Mouse (Mus musculus): Measurements from ENCODE around the gene Cd248. TPM values are rescaled to one million over a fixed set of nuclear protein-coding genes. Genes with fewer than 3 reads are reported as not detected.
A peak's percentile ranks its signal among the peaks of the same experiment; 100 is the strongest.

Cd248 gene
- total RNA-seq, 2 experiments from 2014 or later = 108 to 113 TPM

GRCm38 (mm10) chr19:5098363-5099143, 30.7 kb downstream of the Cd248 start, which contains the start of gene Cnih2:
Gene Cnih2 (minus strand): TSS chr19:5098521.
- peak in 1 of 2 experiments; percentile 64 for DNase-seq (ENCODE audit: low spot score in 2 of 2)

GRCm38 (mm10) chr19:5106074-5106473, 38.2 kb downstream of the Cd248 start:
- DNase-seq (ENCODE audit: low spot score in 2 of 2) = no peak

- DNase-seq (ENCODE audit: low spot score in 2 of 2) = peak; percentile 98
Measured at GRCm38 (mm10) chr19:5106731-5107191, 38.9 kb downstream of the Cd248 start, which contains the start of gene Rab1b. Gene Rab1b (minus strand): TSS chr19:5107072.

GRCm38 (mm10) chr19:5107556-5108270, 39.8 kb downstream of the Cd248 start:
- no peak for DNase-seq (ENCODE audit: low spot score in 2 of 2)

GRCm38 (mm10) chr19:5108271-5108575, 40.3 kb downstream of the Cd248 start:
- DNase-seq (ENCODE audit: low spot score in 2 of 2) = no peak

- no peak for DNase-seq (ENCODE audit: low spot score in 2 of 2)
Measured at GRCm38 (mm10) chr19:5108702-5109101, 40.8 kb downstream of the Cd248 start.

- no peak for DNase-seq (ENCODE audit: low spot score in 2 of 2)
Measured at GRCm38 (mm10) chr19:5109659-5110453, 42.0 kb downstream of the Cd248 start.

GRCm38 (mm10) chr19:5113783-5114182, 45.9 kb downstream of the Cd248 start:
- no peak for DNase-seq (ENCODE audit: low spot score in 2 of 2)

- DNase-seq (ENCODE audit: low spot score in 2 of 2) = peak; percentile 77 to 85
Measured at GRCm38 (mm10) chr19:5117494-5118383, 49.9 kb downstream of the Cd248 start.

GRCm38 (mm10) chr19:5118384-5118698, 50.5 kb downstream of the Cd248 start, which contains the start of gene Klc2:
Gene Klc2 (minus strand): TSS chr19:5118560.
- DNase-seq (ENCODE audit: low spot score in 2 of 2) = no peak

Other genes starting within 250 kb of the Cd248 start
- gene Ccs, start 228.7 kb upstream of the Cd248 start, total RNA-seq (2021) = 10 to 100 TPM; 40.7 to 44.0 TPM
- under 1 TPM in 1 of 2 experiments, not detected in 1; 0.07 TPM for gene Ccdc87, start 228.7 kb upstream of the Cd248 start, total RNA-seq (2021)
- gene Ctsf, start 212.9 kb upstream of the Cd248 start, total RNA-seq (2021) = 10 to 100 TPM; 38.9 to 40.9 TPM
- gene Actn3, start 190.2 kb upstream of the Cd248 start, total RNA-seq (2021) = 1,000 to 10,000 TPM; 1,624 to 1,725 TPM
- gene Zdhhc24, start 189.4 kb upstream of the Cd248 start, total RNA-seq (2021) = 1 to 10 TPM; 6.3 to 7.1 TPM
- gene Bbs1, start 161.4 kb upstream of the Cd248 start, total RNA-seq (2021) = 1 to 10 TPM; 3.3 to 4.2 TPM
- gene Dpp3, start 139.8 kb upstream of the Cd248 start, total RNA-seq (2021) = 10 to 100 TPM; 53.2 to 58.1 TPM
- 1 to 10 TPM; 1.7 to 2.2 TPM for gene Peli3, start 125.0 kb upstream of the Cd248 start, total RNA-seq (2021)
- 10 to 100 TPM; 54.4 to 60.4 TPM for gene Mrpl11, start 105.9 kb upstream of the Cd248 start, total RNA-seq (2021)
- gene Npas4, start 77.8 kb upstream of the Cd248 start, total RNA-seq (2021) = under 1 TPM; 0.10 to 0.20 TPM
- 1 to 10 TPM; 8.7 to 9.2 TPM for gene Slc29a2, start 44.2 kb upstream of the Cd248 start, total RNA-seq (2021)
- 10 to 100 TPM; 28.5 to 31.4 TPM for gene B4gat1, start 29.3 kb upstream of the Cd248 start, total RNA-seq (2021)
- gene AC124502.3, start 29.2 kb upstream of the Cd248 start, total RNA-seq (2021) = under 1 TPM in 1 of 2 experiments, not detected in 1; 0.29 TPM
- gene Brms1, start 26.7 kb upstream of the Cd248 start, total RNA-seq (2021) = 10 to 100 TPM; 18.3 to 19.6 TPM
- gene Rin1, start 17.6 kb upstream of the Cd248 start, total RNA-seq (2021) = 1 to 10 TPM; 3.4 to 3.5 TPM
- under 1 TPM; 0.29 to 0.34 TPM for gene Tmem151a, start 17.5 kb downstream of the Cd248 start, total RNA-seq (2021)
- gene Yif1a, start 20.5 kb downstream of the Cd248 start, total RNA-seq (2021) = 10 to 100 TPM; 57.9 to 59.6 TPM
- gene Cnih2, start 30.4 kb downstream of the Cd248 start, total RNA-seq (2021) = 1 to 10 TPM; 1.3 to 1.9 TPM
- 100 to 1,000 TPM; 136 to 144 TPM for gene Rab1b, start 39.0 kb downstream of the Cd248 start, total RNA-seq (2021)
- 10 to 100 TPM; 22.8 to 24.0 TPM for gene Klc2, start 50.5 kb downstream of the Cd248 start, total RNA-seq (2021)
- 10 to 100 TPM; 19.0 to 20.4 TPM for gene Pacs1, start 205.0 kb downstream of the Cd248 start, total RNA-seq (2021)
- gene Sf3b2, start 227.4 kb downstream of the Cd248 start, total RNA-seq (2021) = 100 to 1,000 TPM; 114 to 120 TPM
- under 1 TPM; 0.18 to 0.22 TPM for gene Gal3st3, start 230.3 kb downstream of the Cd248 start, total RNA-seq (2021)

Data from gastrocnemius, postnatal 4 days (tissue).